ENCODE assay signal across 15 mouse cellular contexts in the genomic region with DNA sequence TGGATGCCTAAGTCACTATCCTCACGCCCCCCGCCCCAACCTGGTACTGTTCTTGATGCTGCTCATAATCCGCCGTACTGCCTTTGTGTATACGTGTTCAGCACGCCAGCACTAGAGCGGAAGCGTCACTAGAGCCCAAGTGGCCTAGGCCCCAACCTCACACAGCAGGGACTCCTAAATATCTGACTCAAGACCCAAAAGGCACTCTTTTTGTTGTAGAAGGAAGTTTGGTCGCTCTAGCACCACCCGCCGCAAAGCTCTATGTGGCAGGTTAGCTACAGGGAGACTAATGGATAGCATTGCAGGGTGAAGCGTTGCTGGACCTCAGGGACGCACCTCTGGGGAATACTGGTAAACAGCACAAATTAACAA.
DNase-seq lines count a peak whose midpoint lies in the region; ATAC-seq and TF ChIP-seq lines count a peak whose summit lies in the region.
"Had no signal": no experiment of that assay in that cellular context is flagged by ENCODE, and none has a peak within 500 bp of the region (broad histone marks: within the 10 kb centered on the region; RNA-seq: fewer than 3 reads in every experiment).

No protein-coding gene starts in this region.

- H3K36me3 ChIP-seq in forebrain, embryonic 12.5 days (replicated peaks): no peaks in the 10 kb centered on the region
- no peaks in the 10 kb centered on the region for H3K36me3 ChIP-seq in forebrain, embryonic 16.5 days (ENCODE audit: control insufficient read depth, insufficient read depth)
- H3K36me3 ChIP-seq in hindbrain, embryonic 12.5 days: no peaks in the 10 kb centered on the region
- no peaks in the 10 kb centered on the region for H3K36me3 ChIP-seq in hindbrain, embryonic 11.5 days (ENCODE audit: control insufficient read depth, insufficient read depth, low read length)
- no peaks in the 10 kb centered on the region for H3K36me3 ChIP-seq in ES-E14 (ENCODE audit: control insufficient read depth, insufficient read depth, low read length, poor library complexity, severe bottlenecking)
- H3K36me3 ChIP-seq in hindbrain, postnatal 0 days (ENCODE audit: insufficient read depth, low read length): no peaks in the 10 kb centered on the region
- H3K36me3 ChIP-seq: limb, embryonic 15.5 days had no signal

- no peak overlapping the region for H3K4me3 ChIP-seq in forebrain, embryonic 12.5 days (replicated peaks)
- no peak overlapping the region for H3K4me3 ChIP-seq in forebrain, embryonic 16.5 days (replicated peaks; ENCODE audit: low read length)
- no peak overlapping the region for H3K4me3 ChIP-seq in hindbrain, embryonic 12.5 days
- no peak overlapping the region for H3K4me3 ChIP-seq in hindbrain, embryonic 11.5 days (ENCODE audit: low read depth, low read length)
- H3K4me3 ChIP-seq in ES-E14 (ENCODE audit: insufficient read depth in 1 of 2, low read depth in 1 of 2, low read length in 2 of 2, poor library complexity in 1 of 2, severe bottlenecking in 1 of 2): peak overlapping the region; percentile 11 to 21; a peak in 2 of 4 replicates
- H3K4me3 ChIP-seq in hindbrain, postnatal 0 days (ENCODE audit: low read length): no peak overlapping the region
- H3K4me3 ChIP-seq: limb, embryonic 15.5 days had no signal

- no peaks in the 10 kb centered on the region for H3K9me3 ChIP-seq in forebrain, embryonic 12.5 days
- H3K9me3 ChIP-seq in forebrain, embryonic 16.5 days (ENCODE audit: control insufficient read depth, low read length): no peaks in the 10 kb centered on the region
- H3K9me3 ChIP-seq in hindbrain, embryonic 12.5 days (replicated peaks): no peaks in the 10 kb centered on the region
- no peaks in the 10 kb centered on the region for H3K9me3 ChIP-seq in hindbrain, embryonic 11.5 days (ENCODE audit: control insufficient read depth, low read length)
- no peaks in the 10 kb centered on the region for H3K9me3 ChIP-seq in ES-E14 (ENCODE audit: control insufficient read depth, insufficient read depth, low read depth, low read length)
- no peaks in the 10 kb centered on the region for H3K9me3 ChIP-seq in hindbrain, postnatal 0 days (ENCODE audit: low read length)
- H3K9me3 ChIP-seq: limb, embryonic 15.5 days had no signal

- no peak for TF ChIP-seq CTCF in hindbrain, postnatal 0 days (IDR thresholded peaks at IDR 0.05; ENCODE audit: low read depth)

- DNase-seq in hindbrain, embryonic 11.5 days (ENCODE audit: low spot score): no peak
- no peak for DNase-seq in ES-E14 (ENCODE audit: low read depth, low spot score)
- no peak for DNase-seq in hindbrain, postnatal 0 days (ENCODE audit: low spot score)
- no peak for DNase-seq in spleen, postnatal 4 days (ENCODE audit: low spot score in 2 of 2)
- DNase-seq in gastrocnemius, postnatal 10 days: no peak
- DNase-seq: cerebellum, postnatal 14 days; embryo, embryonic 11 days; kidney, postnatal 14 days; lung, postnatal 10 days had no signal

- H3K4me2 ChIP-seq in forebrain, embryonic 12.5 days: no peak overlapping the region
- no peak overlapping the region for H3K4me2 ChIP-seq in forebrain, embryonic 16.5 days (ENCODE audit: low read length)
- H3K4me2 ChIP-seq in hindbrain, embryonic 12.5 days (replicated peaks): no peak overlapping the region
- H3K4me2 ChIP-seq in hindbrain, embryonic 11.5 days (replicated peaks; ENCODE audit: low read depth, low read length): no peak overlapping the region
- no peak overlapping the region for H3K4me2 ChIP-seq in hindbrain, postnatal 0 days (ENCODE audit: low read depth, low read length)
- H3K4me2 ChIP-seq: limb, embryonic 15.5 days had no signal

- peaks cover 84% of the 10 kb centered on the region for H3K4me1 ChIP-seq in forebrain, embryonic 12.5 days
- peaks cover 59% of the 10 kb centered on the region for H3K4me1 ChIP-seq in forebrain, embryonic 16.5 days (replicated peaks; ENCODE audit: control insufficient read depth, insufficient read depth, low read length)
- peaks cover 81% of the 10 kb centered on the region for H3K4me1 ChIP-seq in hindbrain, embryonic 12.5 days
- peaks cover 40% of the 10 kb centered on the region for H3K4me1 ChIP-seq in hindbrain, embryonic 11.5 days (replicated peaks; ENCODE audit: control insufficient read depth, insufficient read depth, low read length)
- peaks cover 33 to 60% of the 10 kb centered on the region in 2 experiments for H3K4me1 ChIP-seq in ES-E14 (ENCODE audit: control insufficient read depth in 2 of 2, insufficient read depth in 2 of 2, low read length in 2 of 2, poor library complexity in 1 of 2)
- H3K4me1 ChIP-seq in hindbrain, postnatal 0 days (ENCODE audit: insufficient read depth, low read length): peaks cover 54% of the 10 kb centered on the region

- peak overlapping the region; percentile 36; the same call in 1 of the 2 replicates for H3K27ac ChIP-seq in forebrain, embryonic 12.5 days
- H3K27ac ChIP-seq in forebrain, embryonic 16.5 days (ENCODE audit: low read length): no peak overlapping the region
- H3K27ac ChIP-seq in hindbrain, embryonic 12.5 days: peak overlapping the region; percentile 2; the same call in 1 of the 2 replicates
- no peak overlapping the region for H3K27ac ChIP-seq in hindbrain, embryonic 11.5 days (ENCODE audit: low read depth, low read length)
- peak overlapping the region; percentile 15; the same call in 1 of the 2 replicates for H3K27ac ChIP-seq in ES-E14 (ENCODE audit: insufficient read depth, low read depth, low read length, poor library complexity, severe bottlenecking)
- peak overlapping the region; percentile 36; the same call in 1 of the 2 replicates for H3K27ac ChIP-seq in hindbrain, postnatal 0 days
- H3K27ac ChIP-seq: limb, embryonic 15.5 days had no signal

- no peaks in the 10 kb centered on the region for H3K27me3 ChIP-seq in forebrain, embryonic 12.5 days
- H3K27me3 ChIP-seq in forebrain, embryonic 16.5 days (replicated peaks; ENCODE audit: control insufficient read depth, insufficient read depth, low read length): no peaks in the 10 kb centered on the region
- H3K27me3 ChIP-seq in hindbrain, embryonic 12.5 days: no peaks in the 10 kb centered on the region
- no peaks in the 10 kb centered on the region for H3K27me3 ChIP-seq in hindbrain, embryonic 11.5 days (ENCODE audit: control insufficient read depth, insufficient read depth, low read length)
- no peaks in the 10 kb centered on the region for H3K27me3 ChIP-seq in hindbrain, postnatal 0 days (ENCODE audit: insufficient read depth, low read length)
- H3K27me3 ChIP-seq: limb, embryonic 15.5 days; Patski had no signal

- no peak overlapping the region for H3K9ac ChIP-seq in forebrain, embryonic 12.5 days
- H3K9ac ChIP-seq in forebrain, embryonic 16.5 days (replicated peaks; ENCODE audit: low read depth, low read length): no peak overlapping the region
- H3K9ac ChIP-seq in hindbrain, embryonic 12.5 days: no peak overlapping the region
- H3K9ac ChIP-seq in hindbrain, embryonic 11.5 days (ENCODE audit: low read depth, low read length): no peak overlapping the region
- no peak overlapping the region for H3K9ac ChIP-seq in ES-E14 (ENCODE audit: insufficient read depth, low read depth, low read length, poor library complexity, severe bottlenecking)
- no peak overlapping the region for H3K9ac ChIP-seq in hindbrain, postnatal 0 days (replicated peaks; ENCODE audit: low read length)
- H3K9ac ChIP-seq: limb, embryonic 15.5 days had no signal

- WGBS in forebrain, embryonic 12.5 days: 80% methylated on average over 13 of the region's 13 CpGs
- WGBS in forebrain, embryonic 16.5 days: 69% methylated on average over 13 of the region's 13 CpGs
- 77% methylated on average over 13 of the region's 13 CpGs for WGBS in hindbrain, embryonic 12.5 days
- WGBS in hindbrain, embryonic 11.5 days: 75% methylated on average over 13 of the region's 13 CpGs
- 78% methylated on average over 13 of the region's 13 CpGs for WGBS in hindbrain, postnatal 0 days

- no peak for ATAC-seq in forebrain, embryonic 12.5 days (ENCODE audit: low FRiP score)
- no peak for ATAC-seq in forebrain, embryonic 16.5 days
- ATAC-seq in hindbrain, embryonic 12.5 days (ENCODE audit: low FRiP score): no peak
- no peak for ATAC-seq in hindbrain, embryonic 11.5 days (ENCODE audit: low FRiP score)
- ATAC-seq in hindbrain, postnatal 0 days: no peak
- ATAC-seq: forebrain, embryonic 14.5 days; Patski had no signal

- in situ Hi-C loops in ES-E14 (cut with MboI; ENCODE audit: low sequenced_read_pairs in 2 of 2, unreplicated experiment in 2 of 2): no loop called here

TF ChIP-seq in ES-E14, 5 proteins besides CTCF, POLR2A, EP300 and RAD21:
- TF ChIP-seq CHD2 (IDR thresholded peaks at IDR 0.05; ENCODE audit: low read depth, low read length) (no peak), HCFC1 (IDR thresholded peaks at IDR 0.05; ENCODE audit: borderline replicate concordance, insufficient read depth, low read length) (no peak)

Comparison
In these comparisons a context has a peak if more than half of its experiments do, and no peak if none do; other contexts are left out.
1. H3K27ac ChIP-seq: peak in forebrain, embryonic 12.5 days (single experiment), hindbrain, embryonic 12.5 days (single experiment), ES-E14 (single experiment) and hindbrain, postnatal 0 days (single experiment); none in forebrain, embryonic 16.5 days (single experiment) and hindbrain, embryonic 11.5 days (single experiment).
2. H3K4me3 ChIP-seq: peak in ES-E14 (2 of 2); none in forebrain, embryonic 12.5 days (single experiment), forebrain, embryonic 16.5 days (single experiment), hindbrain, embryonic 12.5 days (single experiment), hindbrain, embryonic 11.5 days (single experiment) and hindbrain, postnatal 0 days (single experiment).